Mouse (Mus musculus) C2C12 (cell line): ENCODE data around the gene Arl5c.

Experiments used
- CEBPB ChIP-seq: IDR thresholded peaks from one replicate; pipeline ENCODE4 v1.6.1; 2011; ENCODE audit warnings: low read depth, mild to moderate bottlenecking, control low read depth, moderate library complexity
- CTCF ChIP-seq: IDR thresholded peaks from one replicate; pipeline ENCODE4 v1.5.1; 2011; ENCODE audit not compliant: control insufficient read depth, insufficient read depth, insufficient read length
- MAX ChIP-seq: IDR thresholded peaks from one replicate; pipeline ENCODE4 v1.6.1; 2011; ENCODE audit warnings: mild to moderate bottlenecking, control low read depth

GRCm38 (mm10) chr11:98026248-98026569 lies 30.2 kb upstream of the Arl5c start:
- no peak for TF ChIP-seq MAX
- no peak for TF ChIP-seq CTCF
- no peak for TF ChIP-seq CEBPB
